Mouse (Mus musculus) hindlimb bud, embryonic 11.5 days (tissue): ENCODE results near the gene Mtg2.

Experiments used
- DNase-seq: peaks from one replicate; pipeline ENCODE4 v3.0.0-alpha.2; 2012; ENCODE audit warnings: low read depth, low spot score; ENCODE audit errors: extremely low spot score

The Mtg2 gene

GRCm38 (mm10) chr2:180104659-180105377 lies 34.4 kb downstream of the Mtg2 start:
- no peak for DNase-seq

DNA sequence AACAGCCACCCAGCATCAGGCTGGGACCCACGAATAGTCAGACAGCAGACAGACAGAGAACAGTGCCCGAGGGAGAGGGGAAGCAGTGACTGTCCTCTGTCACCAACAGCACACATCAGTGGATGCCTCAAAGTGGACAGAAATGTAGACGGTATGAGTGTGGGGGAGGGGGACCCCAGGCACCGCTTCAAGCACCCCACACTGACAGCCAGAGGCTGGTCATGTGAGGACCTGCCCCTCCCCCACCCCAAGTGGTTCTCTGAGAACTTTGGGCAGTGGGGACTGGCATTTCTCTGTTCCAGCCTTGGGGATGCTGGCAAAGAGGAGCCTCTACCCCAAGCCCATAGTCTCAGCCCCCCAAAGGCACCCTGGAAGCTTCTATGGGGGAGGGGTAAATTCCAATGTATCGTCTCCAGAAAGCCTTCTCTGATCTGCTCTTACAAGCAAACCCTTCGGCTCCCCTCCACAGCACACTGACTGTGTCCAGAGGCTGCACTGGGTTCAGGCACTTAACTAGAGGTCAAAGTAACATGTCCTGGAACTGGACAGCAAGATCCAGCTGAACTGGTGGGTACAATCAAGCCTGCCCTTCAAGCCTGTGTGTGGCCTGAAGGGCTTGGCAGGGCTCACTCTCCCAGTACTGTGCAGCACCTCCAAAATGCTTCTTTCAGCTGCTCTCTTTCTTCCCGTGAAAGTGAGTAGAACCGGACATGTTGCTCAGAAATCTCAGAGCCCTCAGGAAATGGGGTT lies 35.2 kb downstream of the Mtg2 start:
- DNase-seq: no peak

DNA sequence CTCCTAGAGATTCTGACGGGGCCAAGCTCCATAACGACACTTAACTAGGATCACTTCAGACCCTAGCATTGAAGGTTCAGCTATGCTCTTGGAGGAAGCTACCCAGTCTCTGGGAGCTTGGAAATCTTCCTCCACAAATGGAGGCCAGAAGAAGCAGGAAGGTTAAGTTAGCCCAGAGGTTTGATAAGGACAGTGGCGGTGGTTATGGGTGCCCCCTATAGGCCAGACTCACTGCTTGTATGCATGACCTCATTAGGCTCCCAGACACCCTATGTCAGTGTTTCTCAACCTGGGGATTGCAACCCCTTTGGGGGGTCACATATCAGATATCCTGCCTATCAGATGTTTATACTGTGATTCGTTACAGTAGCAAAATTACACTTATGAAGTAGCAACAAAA lies 36.7 kb downstream of the Mtg2 start:
- DNase-seq: no peak

DNA sequence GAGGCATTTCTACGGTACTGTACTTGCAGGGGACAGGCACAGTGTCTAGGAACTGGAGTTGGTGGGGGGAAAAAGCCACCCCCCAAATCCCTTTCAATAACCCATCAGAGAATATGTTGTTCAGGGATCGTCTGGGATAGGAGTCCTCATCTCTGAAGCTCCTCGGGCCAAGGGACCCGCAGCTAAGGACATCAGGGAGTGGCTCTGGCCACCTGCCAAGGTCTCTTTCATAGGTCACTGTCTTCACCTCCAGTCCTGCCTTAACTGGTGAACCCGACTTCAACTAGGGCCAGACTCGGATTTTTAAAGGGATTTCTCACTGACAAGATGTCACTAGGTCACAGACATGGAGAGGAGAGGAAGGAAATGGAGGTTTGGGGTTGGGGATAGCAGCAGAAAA lies 37.9 kb downstream of the Mtg2 start:
- no peak for DNase-seq

GRCm38 (mm10) chr2:180113909-180114890 lies 43.8 kb downstream of the Mtg2 start:
- no peak for DNase-seq

DNA sequence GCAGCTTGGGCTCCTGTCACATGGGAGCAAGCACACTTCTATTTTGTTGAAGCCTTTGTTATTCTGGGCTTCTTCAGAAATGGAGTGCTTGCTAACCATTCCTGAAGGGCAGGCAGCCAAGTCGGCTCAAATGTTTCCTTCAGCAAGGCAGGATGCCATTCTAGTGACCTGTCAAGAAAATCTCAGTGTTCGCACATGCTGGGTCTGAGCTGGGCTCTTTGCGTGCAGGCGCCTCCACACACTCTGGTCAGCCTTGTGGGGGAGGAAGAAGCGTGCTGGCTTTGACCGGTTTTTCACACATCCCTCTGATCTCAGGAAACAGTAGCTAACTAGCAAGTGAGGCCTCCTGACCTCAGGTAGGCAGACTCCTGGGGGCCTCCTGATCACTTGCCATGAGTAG lies 44.9 kb downstream of the Mtg2 start:
- DNase-seq: no peak

- no peak for DNase-seq
Measured at GRCm38 (mm10) chr2:180116081-180116493, 45.7 kb downstream of the Mtg2 start.

GRCm38 (mm10) chr2:180116741-180117484 lies 46.5 kb downstream of the Mtg2 start:
- no peak for DNase-seq

DNA sequence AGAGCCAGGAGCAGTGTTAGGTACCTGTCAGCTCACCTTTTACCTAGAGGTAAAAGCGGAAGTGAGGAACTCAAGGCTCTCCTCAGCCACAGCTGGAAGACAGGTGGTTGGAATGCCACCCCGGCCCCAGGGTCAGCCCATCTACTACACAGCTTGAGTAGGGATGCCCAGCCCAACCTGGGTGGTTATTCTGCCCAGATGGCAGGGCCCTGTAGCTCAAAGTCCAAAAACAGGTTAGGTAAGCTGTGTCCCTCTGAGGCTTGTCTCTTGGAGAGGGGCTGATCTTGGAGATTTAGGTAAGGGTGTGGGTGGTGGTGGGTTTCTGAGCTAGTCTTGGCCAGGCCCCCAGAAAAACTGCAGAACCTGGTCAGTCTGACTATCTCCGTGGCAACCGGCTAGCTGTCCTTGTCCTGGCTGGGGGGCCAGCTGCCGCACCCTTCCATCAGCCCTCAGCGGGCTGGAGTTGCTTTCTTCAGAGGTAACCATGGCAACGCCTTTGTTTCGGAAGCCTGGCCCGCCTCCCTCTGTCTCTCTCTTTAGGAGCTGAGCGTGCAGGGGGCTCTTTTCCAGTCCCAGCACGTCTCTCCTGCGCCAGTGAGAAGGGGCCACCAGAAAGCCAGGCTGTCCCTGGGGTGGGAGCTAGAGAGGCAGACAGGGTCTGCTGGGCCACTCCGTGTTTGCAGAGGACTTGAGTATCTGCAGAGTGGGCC lies 47.3 kb downstream of the Mtg2 start:
- DNase-seq: no peak

- DNase-seq: peak; percentile 87
Measured at GRCm38 (mm10) chr2:180118661-180119438, 48.5 kb downstream of the Mtg2 start, which contains the start of gene Osbpl2. Osbpl2 (plus strand) TSS chr2:180119306.

GRCm38 (mm10) chr2:180119439-180120291 lies 49.3 kb downstream of the Mtg2 start:
- no peak for DNase-seq

- no peak for DNase-seq
Measured at GRCm38 (mm10) chr2:180120292-180120761, 49.9 kb downstream of the Mtg2 start.

DNA sequence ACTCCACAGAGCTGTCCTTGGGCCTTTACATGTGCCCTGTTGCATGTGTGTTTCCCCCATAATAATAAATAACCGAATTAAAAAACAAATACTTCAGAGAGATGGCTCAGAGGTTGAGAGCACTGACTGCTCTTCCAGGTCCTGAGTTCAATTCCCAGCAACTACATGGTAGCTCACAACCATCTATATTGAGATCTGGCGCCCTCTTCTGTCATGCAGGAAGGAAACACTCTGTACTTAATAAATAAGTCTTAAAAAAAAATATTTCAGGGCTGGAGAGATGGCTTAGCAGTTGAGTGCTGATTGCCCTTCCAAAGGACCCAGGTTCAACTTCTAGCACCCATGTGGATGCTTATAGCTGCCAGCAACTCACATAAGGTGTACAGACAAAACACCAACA lies 53.8 kb downstream of the Mtg2 start:
- no peak for DNase-seq

GRCm38 (mm10) chr2:180126195-180126594 lies 55.8 kb downstream of the Mtg2 start:
- no peak for DNase-seq

GRCm38 (mm10) chr2:180127675-180128074 lies 57.3 kb downstream of the Mtg2 start:
- DNase-seq: no peak

GRCm38 (mm10) chr2:180133231-180133630 lies 62.8 kb downstream of the Mtg2 start:
- DNase-seq: no peak

DNA sequence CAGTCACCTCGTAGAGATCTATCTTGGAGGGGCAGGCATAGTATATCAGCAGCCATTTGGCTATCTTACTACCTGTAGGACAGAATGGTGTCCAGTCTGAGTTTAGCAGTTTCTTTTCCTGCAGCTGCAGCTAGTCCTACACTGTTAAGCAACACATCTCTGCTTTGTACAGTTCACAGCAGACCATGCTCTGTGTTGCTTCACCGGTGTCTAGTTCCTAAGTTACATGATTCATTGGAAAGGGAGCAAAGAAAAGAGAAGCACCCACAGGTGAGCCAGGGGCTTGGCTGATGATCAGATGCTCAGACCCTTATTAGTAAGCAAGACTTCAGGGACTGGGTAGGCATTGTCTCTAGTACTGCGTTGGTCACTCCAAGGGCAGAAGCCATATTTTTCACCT lies 63.5 kb downstream of the Mtg2 start:
- no peak for DNase-seq

- no peak for DNase-seq
Measured at GRCm38 (mm10) chr2:180135414-180135813, 65.0 kb downstream of the Mtg2 start.
